Mouse (Mus musculus) CH12.LX (cell line): ENCODE measurements around the gene Zfp612. TPM values are rescaled to one million over a fixed set of nuclear protein-coding genes. Genes with fewer than 3 reads are reported as not detected.

ENCODE experiments used
- DNase-seq: peaks from one replicate; pipeline ENCODE4 v3.0.0-alpha.2; 2013; ENCODE audit errors: extremely low read depth
- H3K27ac ChIP-seq: 2 replicates; pipeline ENCODE4 v1.5.1; 2012; ENCODE audit warnings: low read depth, mild to moderate bottlenecking, control low read depth, moderate library complexity; ENCODE audit not compliant: insufficient read depth
- H3K27me3 ChIP-seq: replicated peaks from 2 replicates; pipeline ENCODE3; 2012; ENCODE audit warnings: inconsistent platforms
- H3K36me3 ChIP-seq, 2 experiments: replicated peaks in 1 of 2; 2 replicates each; pipeline versions ENCODE3 to v1.6.1; 2012; ENCODE audit warnings: inconsistent platforms in 1 of 2, low read length in 1 of 2, mild to moderate bottlenecking in 1 of 2, mixed read lengths in 1 of 2, moderate library complexity in 1 of 2; ENCODE audit not compliant: control insufficient read depth in 1 of 2, insufficient read depth in 1 of 2
- H3K4me1 ChIP-seq, 2 experiments: 2 replicates each; pipeline ENCODE4 v1.6.1; 2012; ENCODE audit warnings: inconsistent platforms in 1 of 2, moderate library complexity in 1 of 2; ENCODE audit not compliant: insufficient read depth in 2 of 2, control insufficient read depth in 1 of 2
- H3K4me2 ChIP-seq: 2 replicates; pipeline ENCODE4 v1.6.1; 2012; ENCODE audit warnings: low read depth, mild to moderate bottlenecking, control low read depth; ENCODE audit not compliant: poor library complexity, insufficient read depth, severe bottlenecking
- H3K4me3 ChIP-seq, 3 experiments: fragments of 150-350 bp in 1 of 3; sonication (generic) in 1 of 3; replicated peaks in 1 of 3; 2 replicates each; pipeline versions ENCODE3 to v1.5.1; 2011 to 2012; ENCODE audit warnings: low read depth in 2 of 3, low read length in 2 of 3, mild to moderate bottlenecking in 2 of 3, moderate library complexity in 2 of 3, control low read depth in 1 of 3, improper control_type of control experiment in 1 of 3, inconsistent platforms in 1 of 3, mixed read lengths in 1 of 3; ENCODE audit not compliant: poor library complexity in 1 of 3
- H3K79me2 ChIP-seq: replicated peaks from 2 replicates; pipeline ENCODE4 v1.6.1; 2012; ENCODE audit warnings: mild to moderate bottlenecking, moderate library complexity; ENCODE audit not compliant: control insufficient read depth, poor library complexity, insufficient read depth, severe bottlenecking; ENCODE audit errors: extremely low read depth
- H3K9ac ChIP-seq: 2 replicates; pipeline ENCODE4 v1.6.1; 2012; ENCODE audit warnings: low read depth, mild to moderate bottlenecking, control low read depth, moderate library complexity; ENCODE audit not compliant: insufficient read depth
- H3K9me3 ChIP-seq: replicated peaks from 2 replicates; pipeline ENCODE3; 2012; ENCODE audit warnings: low read length, inconsistent platforms, mixed read lengths
- ELF1 ChIP-seq: IDR thresholded peaks from 2 replicates; pipeline ENCODE4 v1.6.1; 2014; ENCODE audit warnings: low read depth, mild to moderate bottlenecking, inconsistent platforms, low read length, improper control_type of control experiment
- EP300 ChIP-seq: IDR thresholded peaks from 2 replicates; pipeline ENCODE4 v1.6.1; 2011; ENCODE audit warnings: low read length, improper control_type of control experiment
- ETS1 ChIP-seq: conservative IDR thresholded peaks from 2 replicates; pipeline ENCODE4 v1.6.1; 2012; ENCODE audit warnings: low read depth, mild to moderate bottlenecking, inconsistent platforms, low read length, improper control_type of control experiment, moderate library complexity
- JUN ChIP-seq: IDR thresholded peaks from 2 replicates; pipeline ENCODE4 v1.6.1; 2011; ENCODE audit warnings: low read depth, mild to moderate bottlenecking, low read length, improper control_type of control experiment, moderate library complexity; ENCODE audit not compliant: insufficient read depth
- KAT2A ChIP-seq: IDR thresholded peaks from 2 replicates; pipeline ENCODE4 v1.6.1; 2012; ENCODE audit warnings: low read length, improper control_type of control experiment, inconsistent platforms; ENCODE audit not compliant: insufficient replicate concordance
- MAFK ChIP-seq: IDR thresholded peaks from 2 replicates; pipeline ENCODE4 v1.6.1; 2011; ENCODE audit warnings: low read length, improper control_type of control experiment; ENCODE audit not compliant: insufficient replicate concordance
- MEF2A ChIP-seq: IDR thresholded peaks from 2 replicates; pipeline ENCODE4 v1.6.1; 2014; ENCODE audit warnings: low read depth, mild to moderate bottlenecking, inconsistent platforms, low read length, improper control_type of control experiment, borderline replicate concordance
- MXI1 ChIP-seq: IDR thresholded peaks from 2 replicates; pipeline ENCODE4 v1.6.1; 2011; ENCODE audit warnings: mild to moderate bottlenecking, low read depth, low read length, improper control_type of control experiment
- MYC ChIP-seq: IDR thresholded peaks from 2 replicates; pipeline ENCODE4 v1.6.1; 2011; ENCODE audit warnings: low read depth, mild to moderate bottlenecking, improper control_type of control experiment, low read length
- PAX5 ChIP-seq: IDR thresholded peaks from 2 replicates; pipeline ENCODE4 v1.6.1; 2012; ENCODE audit warnings: low read length, inconsistent platforms, mixed read lengths
- POLR2A ChIP-seq: IDR thresholded peaks from 2 replicates; pipeline ENCODE4 v1.6.1; 2011; ENCODE audit warnings: low read depth, mild to moderate bottlenecking, improper control_type of control experiment, low read length
- SMC3 ChIP-seq: IDR thresholded peaks from 2 replicates; pipeline ENCODE4 v1.6.1; 2011; ENCODE audit warnings: low read depth, low read length, improper control_type of control experiment
- TCF12 ChIP-seq: IDR thresholded peaks from 2 replicates; pipeline ENCODE4 v1.6.1; 2014; ENCODE audit warnings: low read depth, mild to moderate bottlenecking, inconsistent platforms, low read length, improper control_type of control experiment
- UBTF ChIP-seq: IDR thresholded peaks from 2 replicates; pipeline ENCODE4 v1.6.1; 2012; ENCODE audit warnings: low read depth, mild to moderate bottlenecking, inconsistent platforms, low read length, improper control_type of control experiment, moderate library complexity
- ZC3H11A ChIP-seq: IDR thresholded peaks from 2 replicates; pipeline ENCODE4 v1.6.1; 2012; ENCODE audit warnings: low read depth, mild to moderate bottlenecking, inconsistent platforms, low read length, improper control_type of control experiment
- ZMIZ1 ChIP-seq: IDR thresholded peaks from 2 replicates; pipeline ENCODE4 v1.6.1; 2012; ENCODE audit warnings: low read depth, mild to moderate bottlenecking, inconsistent platforms, low read length, improper control_type of control experiment
- dilution Hi-C: fragments of 300-500 bp; cut with MboI; formaldehyde crosslinking; loops from 2 replicates; pipeline ENCODE4 v1.14.3; 2020; ENCODE audit warnings: low sequenced_read_pairs; ENCODE audit not compliant: extremely low pct_unique_long_range_greater_than_20kb, extremely low pct_ligation_motif_present
- in situ Hi-C: fragments of 300-500 bp; cut with MboI; formaldehyde crosslinking; loops from 3 replicates; pipeline ENCODE4 v1.14.3; 2019; ENCODE audit warnings: low sequenced_read_pairs, low pct_ligation_motif_present, low pct_unique_long_range_greater_than_20kb, mixed read lengths
- polyA plus RNA-seq: library from polyadenylated mRNA; unstranded; fragments of >175 nt; gene quantifications from 2 replicates; pipeline ENCODE4 v1.2.1, GENCODE M21; 2012; ENCODE audit warnings: low read depth; ENCODE audit not compliant: insufficient read length
- total RNA-seq, 2 experiments: library from RNA; depleted of rRNA; stranded (reverse); fragments of 300-350 nt in 1 of 2; fragments of >200 nt in 1 of 2; gene quantifications; 2 replicates each; pipeline ENCODE4 v1.2.3; 2012 to 2014

Zfp612 gene
- total and polyA plus RNA-seq, 3 experiments, result 0.08 to 1.3 (median 0.13) TPM

DNA sequence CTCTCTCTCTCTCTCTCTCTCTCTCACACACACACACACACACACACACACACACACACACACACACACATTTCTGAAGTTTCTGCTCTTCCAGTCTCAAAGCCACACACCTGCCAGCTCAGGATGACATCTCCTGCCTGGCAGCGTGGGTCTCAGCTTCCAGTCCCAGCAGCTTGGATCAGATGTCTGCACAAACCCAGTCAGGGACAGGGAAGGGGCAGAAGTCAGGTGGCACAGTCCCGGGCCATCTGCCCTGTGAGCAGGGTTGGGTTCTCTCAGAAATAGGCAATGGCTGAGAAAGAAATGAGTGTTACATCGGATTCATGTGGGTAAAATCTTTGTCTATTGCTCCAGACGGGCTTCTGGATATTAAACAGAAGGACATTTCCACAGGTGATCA, 61.2 kb downstream of the Zfp612 start:
- H3K27ac ChIP-seq, result no peak overlapping the region
- DNase-seq, result no peak
- no peaks in the 10 kb centered on the region for H3K36me3 ChIP-seq
- in situ Hi-C loops, result no loop called here
- dilution Hi-C loops, result no loop called here
- H3K4me2 ChIP-seq, result no peak overlapping the region
- peaks cover 12% of the 10 kb centered on the region for H3K27me3 ChIP-seq
- peaks cover 8 to 16% of the 10 kb centered on the region in 2 experiments for H3K4me1 ChIP-seq
- no peaks in the 10 kb centered on the region for H3K79me2 ChIP-seq
- H3K4me3 ChIP-seq, result no peak overlapping the region
- H3K9ac ChIP-seq, result no peak overlapping the region
- TF ChIP-seq ZC3H11A (no peak), MEF2A (no peak), POLR2A (no peak), UBTF (no peak), PAX5 (no peak), ZMIZ1 (no peak), ELF1 (no peak), TCF12 (no peak), JUN (no peak), EP300 (no peak), SMC3 (no peak), MYC (no peak), MXI1 (no peak), KAT2A (no peak), ETS1 (no peak), MAFK (no peak)
- no peaks in the 10 kb centered on the region for H3K9me3 ChIP-seq

Other genes starting within 250 kb of the Zfp612 start
- gene Phlpp2, start 211.2 kb upstream of the Zfp612 start, total RNA-seq (2012; rRNA removed), result 3.1 and 3.8 TPM in 2 replicates
- gene Phlpp2, start 211.2 kb upstream of the Zfp612 start, total RNA-seq (2014; rRNA removed), result 2.9 and 3.5 TPM in 2 replicates
- 8.9 and 9.2 TPM in 2 replicates for gene Phlpp2, start 211.2 kb upstream of the Zfp612 start, polyA plus RNA-seq
- gene Marveld3, start 117.5 kb upstream of the Zfp612 start, total RNA-seq (2012; rRNA removed), result not detected in 2 replicates
- gene Marveld3, start 117.5 kb upstream of the Zfp612 start, total RNA-seq (2014; rRNA removed), result not detected in 2 replicates
- not detected in 2 replicates for gene Marveld3, start 117.5 kb upstream of the Zfp612 start, polyA plus RNA-seq
- gene Tat, start 89.3 kb upstream of the Zfp612 start, total RNA-seq (2012; rRNA removed), result not detected in 2 replicates
- gene Tat, start 89.3 kb upstream of the Zfp612 start, total RNA-seq (2014; rRNA removed), result not detected in 2 replicates
- gene Tat, start 89.3 kb upstream of the Zfp612 start, polyA plus RNA-seq, result not detected in 2 replicates
- gene Chst4, start 40.0 kb upstream of the Zfp612 start, total RNA-seq (2012; rRNA removed), result not detected in 2 replicates
- gene Chst4, start 40.0 kb upstream of the Zfp612 start, total RNA-seq (2014; rRNA removed), result not detected in 2 replicates
- not detected in 2 replicates for gene Chst4, start 40.0 kb upstream of the Zfp612 start, polyA plus RNA-seq
- not detected in 2 replicates for gene Gm21964, start 21.5 kb downstream of the Zfp612 start, total RNA-seq (2012; rRNA removed)
- gene Gm21964, start 21.5 kb downstream of the Zfp612 start, total RNA-seq (2014; rRNA removed), result not detected in 2 replicates
- not detected in 2 replicates for gene Gm21964, start 21.5 kb downstream of the Zfp612 start, polyA plus RNA-seq
- not detected in 2 replicates for gene Gm17720, start 23.0 kb downstream of the Zfp612 start, total RNA-seq (2012; rRNA removed)
- gene Gm17720, start 23.0 kb downstream of the Zfp612 start, total RNA-seq (2014; rRNA removed), result not detected in 2 replicates
- not detected in 2 replicates for gene Gm17720, start 23.0 kb downstream of the Zfp612 start, polyA plus RNA-seq
- not detected in 2 replicates for gene Calb2, start 88.5 kb downstream of the Zfp612 start, total RNA-seq (2012; rRNA removed)
- gene Calb2, start 88.5 kb downstream of the Zfp612 start, total RNA-seq (2014; rRNA removed), result not detected in 2 replicates
- not detected in 2 replicates for gene Calb2, start 88.5 kb downstream of the Zfp612 start, polyA plus RNA-seq
- gene Cmtr2, start 135.9 kb downstream of the Zfp612 start, total RNA-seq (2012; rRNA removed), result 12.8 and 14.8 TPM in 2 replicates
- 21.9 and 24.2 TPM in 2 replicates for gene Cmtr2, start 135.9 kb downstream of the Zfp612 start, total RNA-seq (2014; rRNA removed)
- gene Cmtr2, start 135.9 kb downstream of the Zfp612 start, polyA plus RNA-seq, result 8.7 and 8.8 TPM in 2 replicates
- 5.6 and 9.8 TPM in 2 replicates for gene Hydin, start 187.2 kb downstream of the Zfp612 start, total RNA-seq (2012; rRNA removed)
- 9.5 and 9.6 TPM in 2 replicates for gene Hydin, start 187.2 kb downstream of the Zfp612 start, total RNA-seq (2014; rRNA removed)
- gene Hydin, start 187.2 kb downstream of the Zfp612 start, polyA plus RNA-seq, result 13.2 and 17.3 TPM in 2 replicates